Mouse (Mus musculus) B cell, adult 62 days (primary cell): Measurements from ENCODE around the gene Teddm3. TPM values are rescaled to one million over a fixed set of nuclear protein-coding genes. Genes with fewer than 3 reads are reported as not detected.

Source experiments
- total RNA-seq: library from RNA; stranded (reverse); gene quantifications from 4 replicates; pipeline ENCODE4 v1.2.4, GENCODE M21; 2023

Teddm3 gene
- not detected in 4 replicates for total RNA-seq

DNA sequence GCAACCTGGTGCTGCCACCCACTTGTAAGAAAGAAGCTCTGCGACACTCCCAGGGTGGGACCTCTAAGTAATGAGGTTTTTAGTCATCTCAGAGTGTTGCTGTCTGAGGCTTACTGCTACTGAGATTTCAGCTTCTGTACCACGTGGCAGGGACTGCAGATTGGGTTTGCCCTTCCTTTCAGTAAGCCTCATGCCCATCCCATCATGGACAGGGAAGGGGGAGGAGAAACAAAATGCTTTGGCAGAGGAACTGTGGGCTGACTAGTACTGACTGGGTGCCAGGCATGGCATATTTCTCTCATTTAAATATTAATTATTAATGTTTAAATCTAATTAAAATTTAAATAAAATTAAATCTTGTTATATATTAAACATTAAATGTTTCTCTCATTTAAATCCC is at the start of gene Teddm3:
TSS of gene Teddm3 (minus strand) at position 101 of the 400 bp plus-strand sequence.

Other genes starting within 250 kb of the Teddm3 start
- gene Ephb3, start 50.8 kb upstream of the Teddm3 start, total RNA-seq: 0.13 TPM in 1 of 4 replicates, not detected in the others